Mouse (Mus musculus) C2C12 (cell line): Measurements from ENCODE around the gene Rere.

Experiments used
- CTCF ChIP-seq: IDR thresholded peaks from one replicate; pipeline ENCODE4 v1.5.1; 2011; ENCODE audit not compliant: control insufficient read depth, insufficient read depth, insufficient read length
- MAX ChIP-seq: IDR thresholded peaks from one replicate; pipeline ENCODE4 v1.6.1; 2011; ENCODE audit warnings: mild to moderate bottlenecking, control low read depth
- USF1 ChIP-seq: IDR thresholded peaks from one replicate; pipeline ENCODE4 v1.6.1; 2011; ENCODE audit warnings: low read depth, mild to moderate bottlenecking, control low read depth, moderate library complexity

DNA sequence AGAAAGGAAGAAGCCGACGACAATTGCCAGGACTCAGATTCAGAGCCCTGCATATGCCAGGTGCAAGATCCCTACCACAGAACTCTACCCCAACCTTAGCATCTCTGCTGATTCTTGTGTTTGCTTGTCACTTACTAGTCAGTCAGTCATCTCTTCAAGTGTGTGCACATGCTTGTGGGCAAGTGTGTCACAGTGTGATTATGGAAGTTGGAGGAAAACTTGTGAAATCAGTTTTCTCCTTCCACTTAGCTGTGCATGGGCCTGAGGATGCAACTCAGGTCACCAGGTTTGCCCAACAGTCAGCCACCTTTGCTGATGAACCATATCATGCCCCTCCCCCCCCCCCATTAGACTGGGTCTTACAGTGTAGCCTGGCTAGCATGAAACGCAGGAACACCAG is 103.5 kb downstream of the Rere start:
- no peak for TF ChIP-seq CTCF
- no peak for TF ChIP-seq MAX
- no peak for TF ChIP-seq USF1
